Mouse (Mus musculus): ENCODE results near the gene 1700066M21Rik. TPM values are rescaled to one million over a fixed set of nuclear protein-coding genes. Genes with fewer than 3 reads are reported as not detected.

1700066M21Rik gene
- total and polyA plus RNA-seq, 3 experiments = 9.9 to 11.7 TPM; not detected in 1

DNA sequence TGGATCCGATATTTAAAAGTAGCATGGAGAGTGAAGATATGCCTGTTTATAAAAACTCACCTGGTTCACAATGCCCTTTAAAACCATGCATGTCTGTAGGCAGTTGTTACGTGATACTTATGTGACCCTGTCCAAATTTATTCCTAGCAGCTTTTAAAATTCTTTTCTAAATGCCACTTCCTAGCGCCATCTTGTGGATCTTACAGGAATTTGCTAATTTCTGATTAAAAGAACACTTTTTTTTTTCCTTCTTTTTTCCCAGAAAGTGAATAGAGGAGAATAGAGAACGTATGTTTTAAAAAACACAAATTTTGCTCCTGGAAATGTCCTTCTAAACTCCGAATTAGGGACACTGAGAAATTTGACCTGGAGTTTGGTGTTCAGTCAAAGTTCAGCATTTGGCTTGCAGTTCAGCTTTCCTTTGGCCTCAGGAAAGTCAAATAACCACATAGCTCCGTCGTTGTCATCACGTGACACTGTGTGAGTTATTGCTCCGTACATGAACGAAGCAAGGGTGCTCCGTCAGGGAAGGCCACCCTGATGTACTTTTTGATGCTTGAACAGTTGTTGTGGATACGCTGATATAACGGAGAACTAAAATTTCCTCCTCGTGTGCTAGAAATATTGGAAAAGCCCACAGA lies 38.1 kb upstream of the 1700066M21Rik start (continued):
- TF ChIP-seq MXI1 (IDR thresholded peaks at IDR 0.05; ENCODE audit: low read depth, low read length) = no peak
- TF ChIP-seq ZMIZ1 (IDR thresholded peaks at IDR 0.05; ENCODE audit: low read depth, low read length) = no peak
- TF ChIP-seq TBP (IDR thresholded peaks at IDR 0.05; ENCODE audit: low read depth, low read length) = no peak
- TF ChIP-seq MYB (IDR thresholded peaks at IDR 0.05; ENCODE audit: low read depth, low read length) = no peak
- TF ChIP-seq CHD2 (IDR thresholded peaks at IDR 0.05; ENCODE audit: low read length) = no peak
- TF ChIP-seq TAL1 (IDR thresholded peaks at IDR 0.05; ENCODE audit: low read length) = no peak
- no peak for TF ChIP-seq USF2 (IDR thresholded peaks at IDR 0.05; ENCODE audit: borderline replicate concordance in 1 of 2, insufficient read depth in 1 of 2, low read depth in 1 of 2, low read length in 2 of 2)
- no peak for TF ChIP-seq CHD1 (IDR thresholded peaks at IDR 0.05; ENCODE audit: low read depth, low read length)
- no peak for TF ChIP-seq POLR2A (IDR thresholded peaks at IDR 0.05; ENCODE audit: control insufficient read depth in 1 of 2, insufficient read depth in 1 of 2, low read depth in 1 of 2, low read length in 2 of 2, poor library complexity in 1 of 2)
- no peak for TF ChIP-seq RCOR1 (IDR thresholded peaks at IDR 0.05; ENCODE audit: low read depth, low read length)
- TF ChIP-seq POLR2AphosphoS2 (IDR thresholded peaks at IDR 0.05; ENCODE audit: low read length) = no peak
- TF ChIP-seq MYC (IDR thresholded peaks at IDR 0.05; ENCODE audit: low read depth, low read length) = no peak
- TF ChIP-seq ZKSCAN1 (IDR thresholded peaks at IDR 0.05; ENCODE audit: low read depth, low read length) = no peak
- no peak for TF ChIP-seq HCFC1 (IDR thresholded peaks at IDR 0.05; ENCODE audit: low read depth, low read length)

DNA sequence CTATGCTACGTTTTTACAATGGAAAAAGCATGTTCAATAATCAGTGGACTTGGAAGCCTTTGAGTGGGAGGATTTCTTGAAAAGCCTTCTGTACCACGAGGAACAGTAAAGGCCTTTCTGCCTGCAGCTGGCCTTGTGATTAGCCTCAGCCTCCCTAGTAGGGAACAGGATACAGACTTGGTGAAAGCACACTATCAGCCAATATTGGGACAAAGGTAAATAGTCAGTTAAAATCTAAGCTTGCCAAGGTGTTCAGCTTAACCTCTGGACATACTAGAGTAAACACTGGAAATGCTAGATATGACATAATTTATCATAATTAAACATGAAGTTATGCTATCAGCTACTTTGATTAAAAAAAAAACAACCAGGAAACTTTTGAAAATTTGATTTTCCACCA lies 36.2 kb upstream of the 1700066M21Rik start:
- Histone ChIP-seq H3K27me3 (ENCODE audit: control insufficient read depth in 1 of 2, insufficient read depth in 2 of 2, low read length in 2 of 2) (no peaks in the 10 kb centered on the region; a peak in 1 of 4 replicates), H3K36me3 (ENCODE audit: control insufficient read depth in 1 of 2, insufficient read depth in 2 of 2, low read length in 2 of 2) (no peaks in the 10 kb centered on the region), H3K79me2 (ENCODE audit: control insufficient read depth, insufficient read depth, low read length, poor library complexity) (no peaks in the 10 kb centered on the region), H3K4me3 (ENCODE audit: control insufficient read depth in 1 of 2, insufficient read depth in 1 of 2, low read depth in 2 of 2, low read length in 2 of 2) (no peak overlapping the region), H3K9me3 (replicated peaks; ENCODE audit: insufficient read depth, low read length) (no peaks in the 10 kb centered on the region), H3K9ac (ENCODE audit: control insufficient read depth, low read depth, low read length, poor library complexity, severe bottlenecking) (no peak overlapping the region), H3K27ac (ENCODE audit: control insufficient read depth, low read depth, low read length) (no peak overlapping the region), H3K4me1 (ENCODE audit: control insufficient read depth in 1 of 2, insufficient read depth in 2 of 2, low read length in 2 of 2) (no peaks in the 10 kb centered on the region)
- TF ChIP-seq ZKSCAN1 (IDR thresholded peaks at IDR 0.05; ENCODE audit: low read depth, low read length) = no peak
- no peak for TF ChIP-seq MYB (IDR thresholded peaks at IDR 0.05; ENCODE audit: low read depth, low read length)
- no peak for TF ChIP-seq MYC (IDR thresholded peaks at IDR 0.05; ENCODE audit: low read depth, low read length)
- no peak for TF ChIP-seq POLR2A (IDR thresholded peaks at IDR 0.05; ENCODE audit: control insufficient read depth in 1 of 2, insufficient read depth in 1 of 2, low read depth in 1 of 2, low read length in 2 of 2, poor library complexity in 1 of 2)
- DNase-seq (ENCODE audit: low read depth, low spot score) = no peak

DNA sequence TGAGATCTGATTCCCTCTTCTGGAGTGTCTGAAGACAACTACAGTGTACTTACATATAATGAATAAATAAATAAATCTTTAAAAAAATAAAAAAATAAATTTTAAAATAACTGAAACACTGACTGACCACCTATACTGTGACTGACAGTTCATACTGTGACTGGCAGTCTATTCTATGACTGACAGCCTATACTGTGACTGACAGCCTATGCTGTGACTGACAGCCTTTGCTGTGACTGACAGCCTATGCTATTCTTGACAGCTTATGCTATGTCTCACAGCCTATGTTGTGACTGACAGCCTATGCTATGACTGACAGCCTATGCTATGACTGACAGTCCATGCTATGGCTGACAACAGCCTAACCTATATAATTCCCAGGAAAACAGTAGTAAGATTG lies 29.9 kb upstream of the 1700066M21Rik start:
- Histone ChIP-seq H3K27me3 (ENCODE audit: control insufficient read depth in 1 of 2, insufficient read depth in 2 of 2, low read length in 2 of 2) (no peaks in the 10 kb centered on the region; a peak in 1 of 4 replicates), H3K4me3 (ENCODE audit: control insufficient read depth in 1 of 2, insufficient read depth in 1 of 2, low read depth in 2 of 2, low read length in 2 of 2) (no peak overlapping the region), H3K4me1 (ENCODE audit: control insufficient read depth in 1 of 2, insufficient read depth in 2 of 2, low read length in 2 of 2) (no peaks in the 10 kb centered on the region), H3K9ac (ENCODE audit: control insufficient read depth, low read depth, low read length, poor library complexity, severe bottlenecking) (no peak overlapping the region), H3K79me2 (ENCODE audit: control insufficient read depth, insufficient read depth, low read length, poor library complexity) (no peaks in the 10 kb centered on the region), H3K27ac (ENCODE audit: control insufficient read depth, low read depth, low read length) (no peak overlapping the region), H3K36me3 (ENCODE audit: control insufficient read depth in 1 of 2, insufficient read depth in 2 of 2, low read length in 2 of 2) (no peaks in the 10 kb centered on the region), H3K9me3 (replicated peaks; ENCODE audit: insufficient read depth, low read length) (no peaks in the 10 kb centered on the region)
- no peak for TF ChIP-seq E2F4 (IDR thresholded peaks at IDR 0.05; ENCODE audit: borderline replicate concordance, low read depth, low read length)
- no peak for TF ChIP-seq MAFK (IDR thresholded peaks at IDR 0.05; ENCODE audit: borderline replicate concordance, low read depth, low read length)
- no peak for TF ChIP-seq CHD1 (IDR thresholded peaks at IDR 0.05; ENCODE audit: low read depth, low read length)
- no peak for TF ChIP-seq KAT2A (conservative IDR thresholded peaks at IDR 0.05; ENCODE audit: low read depth, low read length)
- no peak for TF ChIP-seq MYC (IDR thresholded peaks at IDR 0.05; ENCODE audit: low read depth, low read length)
- no peak for TF ChIP-seq MAX (IDR thresholded peaks at IDR 0.05; ENCODE audit: low read length)
- no peak for TF ChIP-seq MEF2A (IDR thresholded peaks at IDR 0.05; ENCODE audit: extremely low read depth, insufficient replicate concordance, low read depth, low read length, poor library complexity, severe bottlenecking)
- TF ChIP-seq NRF1 (IDR thresholded peaks at IDR 0.05; ENCODE audit: insufficient read depth, low read depth, low read length, poor library complexity, severe bottlenecking) = no peak
- TF ChIP-seq TCF12 (IDR thresholded peaks at IDR 0.05; ENCODE audit: low read depth, low read length) = no peak
- TF ChIP-seq NELFE (IDR thresholded peaks at IDR 0.05; ENCODE audit: low read depth, low read length) = no peak
- TF ChIP-seq EP300 (IDR thresholded peaks at IDR 0.05; ENCODE audit: low read depth in 1 of 2, low read length in 2 of 2) = no peak
- no peak for TF ChIP-seq CTCF (IDR thresholded peaks at IDR 0.05 in 2 of 3, conservative IDR thresholded peaks at IDR 0.05 in 1 of 3; ENCODE audit: control insufficient read depth in 1 of 3, insufficient read depth in 1 of 3, low read depth in 2 of 3, low read length in 3 of 3, poor library complexity in 1 of 3, severe bottlenecking in 1 of 3)
- no peak for TF ChIP-seq ELF1 (IDR thresholded peaks at IDR 0.05; ENCODE audit: low read depth, low read length)
- TF ChIP-seq ZC3H11A (IDR thresholded peaks at IDR 0.05; ENCODE audit: low read depth, low read length) = no peak
- TF ChIP-seq CHD2 (IDR thresholded peaks at IDR 0.05; ENCODE audit: low read length) = no peak
- no peak for TF ChIP-seq MYB (IDR thresholded peaks at IDR 0.05; ENCODE audit: low read depth, low read length)
- no peak for DNase-seq (ENCODE audit: low read depth, low spot score)
